Mouse (Mus musculus) urinary bladder, adult 2 months (tissue): Measurements from ENCODE around the gene Gm10273. TPM values are rescaled to one million over a fixed set of nuclear protein-coding genes. Genes with fewer than 3 reads are reported as not detected.

Source experiments
- DNase-seq: peaks from one replicate; pipeline ENCODE4 v3.0.0; 2022; ENCODE audit warnings: low spot score
- polyA plus RNA-seq: library from polyadenylated mRNA; depleted of rRNA; stranded (reverse); fragments of >200 nt; gene quantifications from 2 replicates; pipeline ENCODE4 v1.2.3, GENCODE M21; 2012

The Gm10273 gene
- polyA plus RNA-seq, 1 experiment = 11.7 TPM

DNA sequence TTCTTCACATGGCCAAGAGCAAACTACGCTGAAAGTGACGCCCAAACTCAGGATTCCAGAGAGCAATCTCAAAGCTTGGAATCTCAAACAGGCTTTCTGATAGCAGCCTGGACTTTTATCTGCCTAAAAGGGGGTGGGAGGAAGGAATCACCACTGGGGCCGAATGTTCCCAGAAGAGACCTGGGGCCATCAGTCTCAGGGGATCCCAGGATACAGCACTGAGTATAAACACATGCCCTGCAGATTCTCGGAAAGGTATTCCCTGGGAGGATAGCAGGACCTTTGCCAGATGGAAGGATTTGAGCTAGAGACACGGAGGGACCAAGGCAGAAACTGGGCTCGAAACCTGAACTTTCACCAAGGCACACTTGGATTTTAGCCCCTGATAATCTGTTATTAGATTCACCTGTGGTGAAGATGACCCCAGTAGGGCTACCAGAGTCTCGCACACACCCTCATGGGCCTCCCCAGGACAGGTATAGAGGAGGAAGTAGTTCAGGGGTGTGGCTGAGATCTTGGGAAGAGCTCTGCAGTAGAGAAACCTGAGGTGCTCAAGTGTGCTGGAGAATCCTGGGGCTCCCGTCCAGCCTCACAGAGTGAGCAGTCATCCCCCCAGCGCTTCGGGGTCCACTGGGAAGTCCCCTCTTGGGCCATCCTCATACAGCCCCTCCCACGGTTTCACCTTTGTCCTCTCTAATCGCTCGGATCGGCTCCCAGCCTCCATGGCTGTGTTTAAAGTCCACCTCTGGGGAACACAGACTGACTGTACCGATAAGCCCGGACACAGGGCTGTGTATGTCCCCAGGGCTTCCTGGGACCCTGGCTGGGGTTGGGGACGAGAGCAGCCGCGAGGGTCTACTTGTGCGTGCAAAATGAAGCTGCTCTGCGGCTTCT, 7.7 kb downstream of the Gm10273 start, which contains the start of gene Pla2g12b:
TSS of gene Pla2g12b (plus strand) at position 762 of the 894 bp plus-strand sequence.
- no peak for DNase-seq

DNA sequence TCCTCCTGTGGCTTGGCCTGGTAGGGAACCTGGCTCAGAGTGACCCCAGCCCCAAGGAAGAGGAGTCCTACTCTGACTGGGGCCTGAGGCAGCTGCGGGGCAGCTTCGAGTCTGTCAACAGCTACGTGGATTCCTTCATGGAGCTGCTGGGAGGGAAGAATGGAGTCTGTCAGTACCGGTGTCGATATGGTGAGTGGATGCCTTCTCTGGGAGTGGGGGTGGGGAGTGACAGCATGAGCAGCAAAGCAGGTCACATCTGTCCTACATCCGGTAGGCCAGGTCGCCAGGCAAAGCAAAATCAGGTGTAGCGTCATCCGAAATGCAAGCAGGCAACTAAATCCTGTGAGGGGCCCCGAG, 8.3 kb downstream of the Gm10273 start:
- DNase-seq = no peak

DNA sequence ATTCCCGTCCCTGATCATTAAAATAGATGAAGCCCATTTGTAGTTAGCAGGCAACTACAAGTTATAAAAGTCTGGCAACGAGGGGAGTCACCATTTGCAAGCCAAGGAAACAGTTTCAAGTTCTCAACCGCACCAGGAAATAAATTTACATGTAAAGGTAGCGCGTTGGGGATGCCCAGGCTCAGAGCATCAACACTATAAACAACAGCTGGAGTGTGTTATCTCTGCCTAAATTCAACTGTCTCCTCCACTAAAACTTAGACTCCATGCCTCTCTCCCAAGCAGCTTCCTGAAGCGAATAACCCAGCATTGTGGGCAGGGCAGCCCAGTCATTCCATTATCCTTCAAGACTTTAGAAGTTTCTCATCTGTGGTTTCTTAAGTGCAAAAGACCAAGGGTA, 13.1 kb downstream of the Gm10273 start:
- DNase-seq = no peak

GRCm38 (mm10) chr10:59410264-59410663, 14.8 kb downstream of the Gm10273 start:
- DNase-seq = no peak

DNA sequence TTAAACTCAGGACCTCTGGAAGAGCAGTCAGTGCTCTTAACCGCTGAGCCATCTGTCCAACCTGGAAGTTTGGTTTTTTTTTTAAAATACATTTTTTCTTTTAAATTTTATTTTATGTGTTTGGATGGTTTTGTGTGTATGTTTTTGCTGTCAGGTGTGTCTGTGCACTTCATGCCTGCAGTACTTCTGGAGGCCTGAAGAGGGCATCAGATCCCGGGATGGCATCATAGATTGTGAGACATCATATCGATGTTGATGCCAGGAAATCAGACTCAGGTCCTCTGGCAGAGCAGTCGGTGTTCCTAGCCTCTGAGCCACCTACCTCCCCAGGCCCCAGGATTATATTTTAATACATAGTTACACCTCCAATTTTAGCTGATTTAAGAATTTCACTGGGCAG, 18.3 kb downstream of the Gm10273 start:
- no peak for DNase-seq

GRCm38 (mm10) chr10:59416623-59417022, 21.2 kb downstream of the Gm10273 start:
- DNase-seq = no peak

DNA sequence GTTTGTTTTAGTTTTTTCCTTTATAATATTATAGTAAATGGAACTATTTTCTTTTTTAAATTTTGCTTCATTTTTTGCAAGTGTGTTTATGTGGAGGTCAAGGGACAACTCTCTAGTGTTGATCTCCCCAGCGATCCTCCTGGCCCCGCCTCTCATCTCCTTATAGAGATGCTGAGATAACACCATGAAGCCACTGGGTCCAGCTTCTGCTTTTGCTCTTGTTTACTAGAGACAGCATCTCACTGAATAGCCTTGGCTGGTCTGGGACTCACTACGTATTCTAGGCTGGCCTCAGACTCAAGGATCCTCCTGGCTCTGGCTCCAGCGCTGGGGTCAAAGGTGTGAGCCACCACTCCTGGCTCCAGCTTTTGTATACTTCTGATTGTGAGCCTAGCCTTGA, 24.1 kb downstream of the Gm10273 start:
- DNase-seq = no peak

- DNase-seq = no peak
These were observed 29.0 kb downstream of the Gm10273 start for GRCm38 (mm10) chr10:59424453-59424852.

GRCm38 (mm10) chr10:59425369-59425768, 29.9 kb downstream of the Gm10273 start:
- DNase-seq = no peak

DNA sequence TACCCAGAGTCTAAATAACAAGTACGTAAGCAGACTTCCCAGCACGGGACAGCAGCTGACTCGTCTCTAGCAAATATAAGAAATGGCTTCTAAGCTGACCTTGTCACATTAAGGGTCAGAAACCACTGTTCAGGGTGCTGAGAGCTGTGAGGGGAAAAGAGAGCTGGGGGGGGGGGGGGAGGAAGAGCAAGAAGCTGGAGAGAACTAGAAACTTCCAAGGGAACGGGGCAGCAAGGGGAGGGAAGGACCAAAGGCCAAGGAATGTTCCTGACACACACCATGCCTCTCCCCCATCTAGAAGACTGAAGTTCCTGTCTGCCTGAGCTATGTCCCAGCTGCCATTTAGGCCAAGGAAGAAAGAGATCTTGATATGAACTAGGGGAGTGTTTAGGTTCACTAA, 30.9 kb downstream of the Gm10273 start:
- DNase-seq = no peak

- DNase-seq = no peak
These were observed 34.2 kb downstream of the Gm10273 start for GRCm38 (mm10) chr10:59429448-59430135.

- DNase-seq = no peak
These were observed 35.3 kb downstream of the Gm10273 start for GRCm38 (mm10) chr10:59430701-59431218.

- DNase-seq = no peak
These were observed 40.3 kb downstream of the Gm10273 start for GRCm38 (mm10) chr10:59435746-59436145.

DNA sequence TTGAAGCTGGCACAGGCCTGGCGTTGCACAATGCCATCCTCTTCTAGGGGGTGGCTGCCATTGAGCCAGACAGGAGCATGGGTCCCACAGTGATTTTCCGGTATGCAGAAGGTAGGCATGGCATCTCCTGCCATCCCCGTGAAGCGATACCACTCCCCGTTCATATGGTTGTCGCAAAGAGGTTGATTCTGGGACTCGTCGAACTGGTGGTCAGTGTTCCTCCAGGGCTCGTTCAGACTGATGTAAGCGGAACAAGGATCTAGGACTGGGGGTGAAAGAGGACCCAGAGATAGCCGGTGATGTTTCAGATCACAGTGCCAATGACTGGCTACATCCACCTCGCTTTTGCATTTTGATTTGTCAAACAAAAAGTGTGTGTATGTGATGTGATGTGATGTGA, 43.2 kb downstream of the Gm10273 start:
- no peak for DNase-seq

- DNase-seq = no peak
These were observed 44.1 kb downstream of the Gm10273 start for GRCm38 (mm10) chr10:59439508-59439931.

- no peak for DNase-seq
These were observed 44.7 kb downstream of the Gm10273 start for GRCm38 (mm10) chr10:59440177-59440576.

- DNase-seq = no peak
These were observed 46.3 kb downstream of the Gm10273 start, which contains the start of gene Oit3 for GRCm38 (mm10) chr10:59441735-59442134. Oit3 (minus strand) TSS chr10:59441778.

- DNase-seq = no peak
These were observed 47.8 kb downstream of the Gm10273 start for GRCm38 (mm10) chr10:59443212-59443611.

DNA sequence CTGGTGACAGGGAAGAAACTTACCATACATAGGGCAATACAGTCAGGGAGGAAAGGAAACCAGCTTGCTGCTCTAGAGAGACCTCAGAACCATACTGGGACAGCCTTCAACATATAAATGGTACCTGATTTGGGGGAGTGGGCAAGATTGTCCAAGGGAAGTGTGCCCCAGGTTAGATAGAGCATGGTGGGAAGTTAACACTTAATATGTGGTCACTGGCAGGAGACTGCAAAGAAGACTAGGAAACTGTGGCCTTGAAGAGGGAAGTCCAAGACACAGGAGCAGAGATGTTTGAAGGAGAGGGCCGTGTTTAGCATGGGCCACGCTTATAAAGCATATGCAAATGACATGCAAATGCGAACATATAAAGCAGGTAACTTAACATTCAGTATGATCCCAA, 48.7 kb downstream of the Gm10273 start:
- no peak for DNase-seq

DNA sequence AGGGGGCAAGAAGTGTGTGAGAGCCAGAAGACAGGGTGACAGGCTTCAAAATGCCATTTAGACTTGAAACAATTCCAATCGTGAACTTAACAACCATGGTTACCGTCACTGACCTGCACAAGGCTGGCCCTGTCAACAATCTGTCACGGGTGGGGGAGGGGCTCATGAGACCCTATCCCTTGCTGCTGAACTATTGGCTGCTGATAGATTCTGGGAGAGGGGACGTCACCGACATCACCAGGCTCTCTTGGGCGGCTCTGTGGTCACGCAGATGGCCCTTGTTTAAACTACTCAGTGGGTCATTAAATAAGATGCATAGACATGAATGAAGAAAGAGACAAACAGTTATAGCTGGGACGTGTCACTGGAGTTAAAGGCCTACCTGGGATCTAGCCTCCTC, 49.2 kb downstream of the Gm10273 start:
- no peak for DNase-seq
